Mouse (Mus musculus): ENCODE results near the gene Ms4a1.
A peak's percentile ranks its signal among the peaks of the same experiment; 100 is the strongest.
"Not testable (repeated sequence)": the region's sequence is repeated elsewhere in the genome, so short reads cannot be mapped to it uniquely, and the experiment has no call there.

Gene Ms4a1

GRCm38 (mm10) chr19:11266052-11266845 lies at the start of gene Ms4a1:
Ms4a1 (minus strand) TSS chr19:11266241.
- DNase-seq, result no peak

GRCm38 (mm10) chr19:11314354-11314753 lies 48.3 kb upstream of the Ms4a1 start, which contains the start of gene Ms4a14:
Ms4a14 (minus strand) TSS chr19:11314454.
- DNase-seq, result no peak

GRCm38 (mm10) chr19:11308888-11309287 lies 42.8 kb upstream of the Ms4a1 start:
- DNase-seq, result no peak

GRCm38 (mm10) chr19:11299529-11299928 lies 33.5 kb upstream of the Ms4a1 start:
- DNase-seq, result not testable (repeated sequence)

- DNase-seq, result no peak
These were observed 32.9 kb upstream of the Ms4a1 start for GRCm38 (mm10) chr19:11298939-11299338.

DNA sequence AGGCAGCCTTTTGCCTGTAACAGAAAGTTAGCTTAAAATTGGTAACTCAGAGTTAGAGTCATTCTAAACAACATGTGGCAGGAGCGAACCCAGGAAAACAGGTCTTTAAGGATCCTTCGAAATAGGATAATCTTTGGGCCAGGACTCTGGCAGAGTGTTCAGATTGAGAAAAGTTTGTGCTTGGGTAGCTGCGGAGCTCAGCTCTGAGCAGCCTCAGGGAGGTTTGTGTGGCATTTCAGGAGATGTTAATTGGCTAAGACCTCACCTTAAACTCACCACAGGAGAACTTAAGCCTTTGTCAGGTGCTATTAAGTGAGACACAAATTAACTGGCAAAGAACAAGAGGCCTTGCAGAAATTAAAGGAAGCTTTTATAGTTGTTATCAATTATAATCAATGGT lies 27.6 kb upstream of the Ms4a1 start:
- not testable (repeated sequence) for DNase-seq

DNA sequence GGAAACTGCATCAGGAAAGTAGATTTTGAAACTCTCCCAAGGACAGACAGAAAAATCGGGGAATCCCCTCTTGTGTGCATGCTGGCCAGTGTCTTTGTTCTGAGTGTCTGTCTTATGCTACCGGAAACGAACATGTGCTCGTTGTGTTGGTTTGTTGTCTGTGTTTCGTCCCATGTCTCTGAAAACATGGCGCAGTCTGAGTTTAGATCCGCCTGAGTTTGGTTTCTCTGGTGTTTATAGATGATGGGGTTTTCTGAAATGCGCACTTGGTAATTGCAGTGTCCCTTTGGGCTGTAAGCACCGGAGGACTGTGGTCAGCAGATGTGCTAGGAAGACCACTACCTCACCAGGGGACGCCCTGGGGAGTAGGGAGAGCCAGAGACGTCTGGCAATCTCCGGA lies 26.9 kb upstream of the Ms4a1 start:
- peak; percentile 86 for DNase-seq

GRCm38 (mm10) chr19:11283773-11284172 lies 17.7 kb upstream of the Ms4a1 start, which contains the start of gene Ms4a5:
Ms4a5 (minus strand) TSS chr19:11283873.
- DNase-seq, result no peak

DNA sequence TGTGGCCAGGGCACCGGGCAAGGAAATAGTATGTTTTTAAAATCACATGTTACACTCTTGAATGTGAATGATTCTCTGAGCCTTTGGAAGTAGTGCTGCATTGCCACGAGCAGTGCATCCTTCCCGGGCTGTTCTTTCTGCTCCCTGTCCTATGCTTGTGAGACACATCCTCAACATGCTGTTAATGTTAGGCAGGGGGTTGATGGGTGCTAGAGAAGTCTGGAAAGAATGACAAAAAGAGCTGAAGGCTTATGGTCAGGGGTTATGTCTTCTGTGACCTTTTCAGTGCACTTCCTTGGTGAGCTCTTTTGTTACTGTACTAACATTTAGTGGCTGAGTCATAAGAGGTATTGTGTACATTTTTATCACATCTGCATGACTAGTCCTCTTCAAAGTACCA lies 14.2 kb upstream of the Ms4a1 start:
- DNase-seq, result no peak

GRCm38 (mm10) chr19:11276431-11276830 lies 10.4 kb upstream of the Ms4a1 start:
- no peak for DNase-seq

- DNase-seq, result no peak
These were observed 915 bp upstream of the Ms4a1 start for GRCm38 (mm10) chr19:11266956-11267355.

DNA sequence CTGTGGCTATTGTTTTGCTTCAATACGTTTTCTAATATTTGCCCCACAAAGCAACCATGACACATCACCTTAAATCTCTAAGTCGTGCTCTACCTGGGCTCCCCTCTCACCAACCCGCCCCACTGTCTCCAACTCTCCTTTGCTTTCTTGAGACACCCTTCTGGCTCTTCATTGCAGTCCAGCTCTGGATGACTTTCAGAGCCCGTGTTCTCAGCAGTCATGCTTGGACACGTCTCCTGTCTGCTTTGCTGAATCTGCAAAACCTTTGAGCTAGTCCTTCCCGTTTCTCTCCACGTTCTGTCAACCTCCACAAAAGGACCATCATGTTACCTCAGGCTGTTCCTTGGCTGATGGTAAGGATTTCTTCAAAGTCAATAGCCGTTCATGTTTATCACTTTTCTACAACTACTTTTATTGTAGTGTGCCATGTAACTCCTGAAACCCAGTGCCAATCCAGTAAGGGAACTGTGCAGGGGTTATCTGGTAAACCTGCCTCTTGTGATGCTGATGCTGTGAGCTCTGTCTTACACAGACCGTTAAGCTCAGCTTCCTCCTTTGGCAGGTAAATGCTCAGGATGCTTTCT lies 1.3 kb downstream of the Ms4a1 start:
- DNase-seq, result peak; percentile 59

GRCm38 (mm10) chr19:11263549-11263948 lies 2.5 kb downstream of the Ms4a1 start:
- peak; percentile 37 for DNase-seq

GRCm38 (mm10) chr19:11262932-11263331 lies 3.1 kb downstream of the Ms4a1 start:
- DNase-seq, result peak; percentile 36

- peak; percentile 30 for DNase-seq
These were observed 4.5 kb downstream of the Ms4a1 start for GRCm38 (mm10) chr19:11261522-11261921.

GRCm38 (mm10) chr19:11244230-11244629 lies 21.8 kb downstream of the Ms4a1 start:
- DNase-seq, result peak; percentile 95

DNA sequence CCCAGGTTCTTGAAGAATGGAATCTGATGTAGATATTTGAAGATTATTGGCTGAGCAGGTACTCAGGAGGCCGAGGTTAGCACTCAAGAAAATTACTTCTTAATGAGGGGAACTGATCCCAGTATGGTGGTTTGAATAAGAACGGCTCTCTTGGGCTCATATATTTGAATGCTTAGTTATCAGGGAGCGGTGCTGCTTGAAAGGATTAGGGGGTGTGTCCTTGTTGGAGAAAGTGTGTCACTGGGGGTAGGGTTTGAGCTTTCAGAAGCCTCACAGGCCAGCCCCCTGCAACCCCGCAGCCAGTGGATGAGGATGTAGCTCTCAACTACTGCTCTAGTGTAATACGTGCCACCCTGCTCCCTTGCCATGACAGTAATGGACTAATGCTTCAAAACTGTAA lies 23.5 kb downstream of the Ms4a1 start:
- peak; percentile 61 for DNase-seq

DNA sequence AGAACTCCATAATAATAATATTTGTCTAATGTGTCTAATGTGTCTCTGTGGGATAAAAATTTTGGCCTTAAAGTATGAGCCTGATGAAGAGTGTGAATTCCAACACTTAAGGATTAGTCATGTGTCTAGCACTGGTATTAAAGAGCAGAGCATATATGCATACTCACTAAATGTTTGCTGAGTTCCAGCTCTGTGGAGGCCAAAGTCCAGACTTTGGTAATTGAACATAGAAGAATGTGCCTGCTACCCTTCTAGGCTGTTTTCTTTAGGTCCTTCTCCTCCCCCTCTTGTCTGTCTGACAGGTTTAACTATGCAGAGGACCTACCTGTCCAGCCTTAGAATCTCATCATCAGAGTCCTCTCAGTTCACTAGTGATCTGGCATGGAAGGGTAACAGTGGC lies 30.2 kb downstream of the Ms4a1 start:
- no peak for DNase-seq

- peak; percentile 53 for DNase-seq
These were observed 30.9 kb downstream of the Ms4a1 start for GRCm38 (mm10) chr19:11234921-11235735.

DNA sequence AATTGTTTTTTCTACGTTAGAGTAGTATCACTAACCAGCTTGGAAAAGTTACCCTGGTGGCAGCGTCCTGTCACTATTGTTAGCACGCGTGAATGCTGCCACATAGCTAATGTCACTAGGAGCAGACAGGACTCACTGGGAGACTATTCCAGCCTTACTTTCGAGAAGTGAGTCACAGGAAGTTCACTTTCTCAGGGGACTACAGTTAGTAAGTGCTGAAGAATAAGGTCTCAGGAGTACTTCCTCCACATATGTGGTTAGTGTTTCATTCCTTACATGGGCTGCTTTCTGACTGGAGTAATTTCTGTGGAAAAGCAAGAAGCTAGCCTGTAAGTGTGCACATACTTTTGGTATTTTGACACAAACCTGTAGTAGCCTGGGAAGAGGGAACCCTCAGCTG lies 31.8 kb downstream of the Ms4a1 start:
- DNase-seq, result peak; percentile 72

DNA sequence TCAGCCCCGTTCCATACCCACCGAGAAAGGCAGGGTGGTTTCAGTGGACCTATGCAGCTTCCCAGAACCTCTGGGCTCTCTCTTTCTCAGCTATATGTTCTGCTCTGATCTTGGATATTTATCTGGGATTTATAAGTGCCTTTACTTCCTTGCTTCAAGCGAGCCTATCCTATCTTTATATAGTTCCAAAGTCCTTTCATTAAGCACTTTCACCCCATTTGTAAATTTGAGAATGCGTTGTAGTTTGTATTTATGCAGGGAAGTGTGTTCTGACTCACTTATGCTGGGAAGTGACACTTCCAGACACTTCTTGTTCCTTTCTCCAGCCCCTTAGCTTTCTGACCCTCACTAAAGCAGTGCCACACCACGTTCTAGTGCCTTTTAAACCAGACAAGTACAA lies 33.7 kb downstream of the Ms4a1 start, which contains the start of gene Ms4a12:
Gene Ms4a12, minus strand, starts transcription at position 101 of the 400 bp plus-strand sequence.
- DNase-seq, result peak; percentile 77

All from heart, adult 11 months (tissue).